Mouse (Mus musculus) thymus, adult 2 months (tissue): Measurements from ENCODE around the gene Tinf2.

Source experiments
- CTCF ChIP-seq: fragments of 200-500 bp; IDR thresholded peaks from 2 replicates; pipeline ENCODE4 v1.5.1; 2012; ENCODE audit warnings: mild to moderate bottlenecking, control low read depth, low read length, moderate library complexity, borderline replicate concordance; ENCODE audit not compliant: control insufficient read depth, poor library complexity, insufficient read depth; ENCODE audit errors: extremely low read depth
- POLR2A ChIP-seq: fragments of 200-500 bp; IDR thresholded peaks from 2 replicates; pipeline ENCODE4 v1.6.1; 2012; ENCODE audit warnings: mild to moderate bottlenecking, low read length, control low read depth, moderate library complexity; ENCODE audit not compliant: control insufficient read depth, poor library complexity, insufficient read depth; ENCODE audit errors: extremely low read depth

DNA sequence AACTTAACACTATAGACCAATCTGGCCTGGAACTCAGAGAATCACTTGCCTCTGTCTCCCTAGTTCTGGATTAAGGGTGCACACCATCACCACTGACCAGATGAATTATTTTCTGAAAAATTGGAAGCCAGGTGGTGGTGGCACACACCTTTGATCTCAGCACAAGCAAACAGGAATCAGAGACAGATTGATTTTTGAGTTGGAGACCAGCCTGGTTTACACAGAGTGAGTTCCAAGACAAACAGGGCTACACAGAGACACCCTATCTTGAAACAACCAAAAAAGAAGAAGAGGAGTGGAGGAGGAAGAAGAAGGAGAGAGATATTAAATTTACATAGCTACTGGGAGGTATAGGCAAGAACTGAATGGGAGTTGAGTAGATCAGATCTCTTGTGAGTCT lies 44.6 kb upstream of the Tinf2 start:
- TF ChIP-seq POLR2A (no peak), CTCF (no peak)
